Mouse (Mus musculus): ENCODE measurements around the gene Rpl10. TPM values are rescaled to one million over a fixed set of nuclear protein-coding genes. Genes with fewer than 3 reads are reported as not detected.

The Rpl10 gene
- 164 and 380 TPM in 2 replicates for total RNA-seq (2021)
- long read RNA-seq, transcript Rpl10-201 (7 exons, 799 nt) = major isoform, 6 of 26 reads
- long read RNA-seq, transcript Rpl10-202 (6 exons, 855 nt) = minor isoform, 5 of 26 reads
- long read RNA-seq, partial matches to known transcripts = 5 of 26 reads
- long read RNA-seq, other reads (novel, unspliced or antisense) = 9 of 26 reads

GRCm38 (mm10) chrX:74270062-74270901 lies at the start of gene Rpl10:
TSS of gene Rpl10 (plus strand) at chrX:74270812.
- DNase-seq = peak; percentile 82

DNA sequence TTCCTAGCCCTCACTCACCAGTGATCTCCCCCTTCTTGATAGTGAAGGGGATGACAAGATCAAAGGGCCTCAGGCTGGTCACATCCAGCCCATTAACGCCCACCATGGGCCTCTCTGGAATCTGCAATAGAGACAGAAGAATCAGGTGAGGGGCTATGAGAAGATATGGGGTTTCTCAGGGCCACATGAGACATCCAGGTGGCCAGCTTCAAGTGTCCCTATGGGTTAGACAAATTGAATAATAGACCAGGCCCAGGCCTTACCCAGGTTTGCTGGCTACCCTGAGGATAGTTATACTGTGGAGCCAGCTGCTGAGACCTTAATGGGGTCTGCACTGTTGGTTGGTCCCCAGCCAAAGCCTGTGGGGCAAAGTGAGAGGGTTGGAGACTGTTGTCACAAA lies 40.6 kb upstream of the Rpl10 start:
- no peak for DNase-seq

DNA sequence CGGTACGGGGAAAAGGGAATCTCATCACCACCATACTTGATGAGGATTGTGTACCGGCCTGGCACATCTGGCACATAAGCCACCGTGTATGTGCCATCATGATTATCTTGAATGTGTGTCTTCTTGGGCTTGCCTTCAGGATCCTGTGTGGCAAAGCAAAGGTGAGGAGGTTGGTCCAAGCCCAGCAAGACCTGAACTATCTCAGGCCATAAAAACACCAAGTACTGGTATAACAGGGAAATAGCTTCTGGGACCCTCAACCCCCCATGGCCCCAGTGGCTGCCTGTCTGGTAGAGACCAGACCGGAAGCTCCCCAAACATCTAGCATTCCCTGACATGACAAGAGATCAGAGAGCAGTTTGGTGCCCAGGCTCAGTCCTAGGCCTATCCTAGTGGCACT lies 37.4 kb upstream of the Rpl10 start:
- DNase-seq = no peak

GRCm38 (mm10) chrX:74240332-74240731 lies 30.3 kb upstream of the Rpl10 start:
- no peak for DNase-seq

DNA sequence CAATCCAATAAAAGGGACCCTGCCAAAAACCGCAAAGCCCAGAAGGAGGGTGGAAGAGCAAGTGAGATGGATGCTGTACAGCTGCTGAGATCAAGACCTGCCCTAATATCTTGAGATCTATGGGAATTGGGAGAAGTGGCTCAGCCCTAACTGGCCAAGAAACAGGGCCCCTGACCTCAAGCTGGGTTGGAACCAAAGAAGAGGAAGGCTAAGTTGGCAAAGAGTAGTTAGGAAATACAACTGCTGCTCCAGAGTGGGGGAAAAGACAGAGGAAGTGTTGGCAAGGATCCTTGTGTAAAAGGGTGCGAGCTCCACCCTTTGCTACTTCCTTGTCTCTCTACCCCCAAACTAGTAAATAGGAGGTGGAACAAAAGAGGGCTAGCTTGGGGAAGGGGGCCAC lies 27.2 kb upstream of the Rpl10 start:
- DNase-seq = no peak

DNA sequence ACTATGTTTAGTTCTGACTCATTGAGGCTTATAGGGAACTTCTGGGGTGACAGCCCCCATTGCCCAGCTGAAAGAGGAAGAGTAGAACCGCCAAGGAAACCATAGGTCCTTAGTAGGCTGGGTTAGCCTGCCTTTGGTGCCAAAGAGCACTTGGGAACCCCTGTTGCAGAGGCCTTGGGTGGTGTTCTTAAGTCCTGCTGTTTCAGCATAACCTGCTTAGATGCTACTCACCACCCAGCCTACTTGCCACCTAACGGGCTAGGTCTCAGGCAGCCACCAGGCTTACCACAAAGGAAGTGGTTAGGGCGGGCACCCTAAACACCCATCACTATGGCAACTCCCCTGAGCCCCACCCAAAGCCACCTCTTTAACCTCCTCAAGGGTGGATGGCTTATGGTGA lies 26.8 kb upstream of the Rpl10 start:
- no peak for DNase-seq

DNA sequence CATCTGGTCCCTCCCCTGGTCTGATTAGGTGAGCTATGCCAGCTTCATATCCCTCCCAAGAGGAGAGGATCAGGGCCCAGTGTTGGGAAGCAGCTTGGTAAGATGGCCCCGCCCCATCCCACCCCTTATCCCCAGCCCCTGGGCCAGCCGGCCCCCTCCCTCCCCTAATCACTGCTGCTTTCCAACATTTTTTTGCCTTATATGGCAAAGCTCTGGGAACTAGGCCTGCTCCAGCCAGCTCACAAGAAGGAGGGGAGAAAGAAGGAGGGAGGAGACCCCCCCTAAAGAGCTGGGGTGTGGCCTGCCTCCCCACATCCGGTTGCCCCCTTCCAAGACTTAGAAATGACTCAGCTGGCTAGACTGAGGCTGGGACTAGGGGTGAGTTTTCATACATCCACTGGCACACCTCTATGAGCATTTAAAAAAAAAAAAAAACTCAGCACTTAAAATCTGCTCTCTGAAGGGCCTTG lies 26.0 kb upstream of the Rpl10 start:
- peak; percentile 14 for DNase-seq

GRCm38 (mm10) chrX:74245107-74245506 lies 25.5 kb upstream of the Rpl10 start:
- no peak for DNase-seq

- peak; percentile 74 for DNase-seq
Measured at GRCm38 (mm10) chrX:74245687-74246086, 24.9 kb upstream of the Rpl10 start.

DNA sequence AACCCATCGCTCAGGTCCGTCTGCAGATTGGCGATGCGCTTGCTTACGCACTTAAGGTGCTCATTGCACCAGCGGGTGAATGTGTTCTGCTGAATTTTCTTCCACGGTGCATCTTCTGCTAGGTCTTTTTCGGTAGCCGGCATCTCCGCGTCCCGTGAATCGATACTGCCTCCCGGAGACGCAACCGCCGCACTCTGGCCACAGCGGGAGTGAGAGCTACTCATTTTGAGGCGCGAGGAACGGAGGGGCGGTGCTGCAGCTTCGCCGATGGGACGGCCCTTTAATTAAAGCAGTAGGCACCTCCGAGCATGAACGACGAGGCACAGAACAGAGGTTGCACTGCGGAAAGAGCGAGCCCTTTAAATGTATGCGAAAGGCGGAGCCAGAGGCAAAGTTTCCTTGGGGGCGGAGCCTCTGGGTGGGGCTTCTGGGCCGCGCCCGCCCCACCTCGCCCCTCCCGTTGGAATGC lies 24.4 kb upstream of the Rpl10 start:
- DNase-seq = peak; percentile 82

GRCm38 (mm10) chrX:74246693-74247092 lies 23.9 kb upstream of the Rpl10 start:
- no peak for DNase-seq

DNA sequence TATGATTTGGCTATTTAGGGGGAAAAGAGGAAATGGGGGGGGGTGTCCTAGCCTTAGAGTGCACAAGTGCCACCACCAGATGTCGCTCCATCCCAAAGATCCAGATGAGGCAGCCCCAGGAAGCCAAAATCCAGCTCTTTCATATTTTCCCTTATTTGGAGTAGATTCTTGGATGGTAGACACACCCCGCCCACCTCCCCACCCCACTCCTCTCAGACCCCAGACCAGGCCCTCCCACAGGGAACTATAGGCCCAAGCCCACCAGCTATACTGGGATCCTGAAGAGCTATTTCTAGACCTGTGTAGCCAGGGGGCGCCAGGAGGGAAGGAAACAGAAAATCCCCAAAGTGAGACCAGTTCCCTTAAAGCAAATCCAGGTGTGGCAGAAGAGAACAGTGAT lies 22.0 kb upstream of the Rpl10 start:
- peak; percentile 56 for DNase-seq

DNA sequence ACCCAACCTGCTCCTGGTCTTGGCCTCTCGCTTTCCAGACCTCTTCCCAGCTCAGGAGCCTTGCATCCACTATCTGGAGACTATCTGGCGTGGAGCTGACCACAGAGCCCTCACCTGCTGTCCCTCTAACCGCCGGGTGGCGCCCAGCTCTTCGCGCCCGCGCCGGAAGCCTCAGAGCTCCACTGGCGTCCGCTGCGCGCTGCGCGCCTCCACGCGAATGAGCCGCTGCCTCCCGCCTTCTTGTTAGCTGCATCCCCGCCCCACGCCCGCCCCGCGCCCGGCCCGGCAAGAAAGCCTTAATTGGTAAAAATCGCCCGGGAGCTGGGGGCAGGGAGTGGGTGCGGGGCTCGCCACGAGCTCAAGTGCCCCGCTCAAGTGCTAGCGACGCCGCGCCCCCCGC lies 21.0 kb upstream of the Rpl10 start, which contains the start of gene Flna:
Gene Flna (minus strand): TSS at position 206 of the 400 bp plus-strand sequence.
- DNase-seq = peak; percentile 73

DNA sequence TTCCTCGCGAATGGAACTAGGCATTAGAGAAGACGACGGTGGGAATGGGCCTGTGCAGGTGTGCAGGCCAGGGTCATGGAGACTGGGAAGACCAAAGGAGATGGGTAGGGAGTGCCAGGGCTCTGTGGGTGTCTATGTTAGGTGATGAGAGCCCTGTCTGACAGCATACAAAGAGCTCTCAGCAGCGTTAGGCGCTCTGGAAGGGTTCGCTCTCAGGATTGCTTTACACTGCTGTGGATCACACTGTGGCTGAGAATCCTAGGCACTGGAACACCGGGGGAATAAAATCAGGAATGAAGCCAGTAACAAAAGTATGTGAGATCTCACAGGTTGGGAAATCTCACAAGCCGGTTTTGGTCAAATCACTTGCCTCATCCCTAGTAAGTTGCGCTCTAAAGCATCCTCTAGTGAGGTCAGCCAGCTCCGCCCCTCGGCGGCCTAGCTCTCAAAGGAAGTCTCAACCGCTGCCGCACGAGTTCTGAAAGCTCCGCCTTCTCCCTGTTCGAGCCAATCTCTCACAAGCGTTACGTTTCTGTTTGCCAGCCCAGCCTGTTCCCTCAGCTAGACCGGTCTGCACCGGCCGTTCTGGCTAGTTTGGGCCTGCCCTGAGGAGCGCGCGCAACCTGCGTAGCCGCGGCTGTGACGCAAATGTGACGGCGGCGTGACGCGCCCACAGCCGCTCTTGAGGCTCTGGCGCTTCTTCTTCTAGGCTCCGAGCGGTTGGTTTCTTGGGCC lies 16.3 kb upstream of the Rpl10 start, which contains the start of gene Emd:
Gene Emd (plus strand): TSS at position 535 of the 735 bp plus-strand sequence.
- peak; percentile 80 for DNase-seq

- DNase-seq = no peak
Measured at GRCm38 (mm10) chrX:74254888-74255565, 15.6 kb upstream of the Rpl10 start.

DNA sequence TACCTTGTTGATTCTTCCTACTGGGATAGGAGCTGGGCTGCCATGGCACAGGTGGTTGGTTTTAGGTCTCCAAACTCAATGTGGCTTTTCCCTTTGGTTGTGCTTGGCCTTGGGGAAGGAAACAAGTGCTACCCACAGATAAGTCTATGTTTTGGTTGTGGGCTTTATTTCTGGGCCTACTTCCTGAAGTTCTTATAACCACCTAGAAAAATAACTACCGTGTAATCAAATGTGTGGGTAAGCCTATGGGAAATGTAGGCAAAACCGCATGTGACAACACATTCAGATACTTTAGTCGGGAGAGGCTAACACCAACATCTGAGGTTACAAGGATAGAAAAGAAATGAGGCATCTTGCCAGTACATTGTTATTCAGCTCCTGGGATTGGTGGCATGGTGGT lies 12.9 kb upstream of the Rpl10 start:
- no peak for DNase-seq

DNA sequence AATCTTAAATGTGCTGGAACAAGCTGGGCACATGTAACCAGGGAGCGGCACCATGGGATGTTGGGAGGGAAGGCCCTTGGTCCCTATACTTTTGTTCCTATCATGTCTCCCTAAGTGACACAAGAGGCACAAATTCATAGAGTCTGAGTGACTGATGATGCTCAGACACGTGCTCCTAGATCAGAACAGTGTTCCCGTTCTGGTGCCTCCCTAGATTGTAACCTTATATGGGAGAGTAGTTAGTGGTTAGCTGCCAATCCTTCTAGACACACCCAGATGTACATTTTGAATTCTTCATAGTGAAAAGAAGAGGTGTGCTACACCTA lies 913 bp upstream of the Rpl10 start:
- no peak for DNase-seq

GRCm38 (mm10) chrX:74270902-74271551 lies 415 bp downstream of the Rpl10 start:
- no peak for DNase-seq

DNA sequence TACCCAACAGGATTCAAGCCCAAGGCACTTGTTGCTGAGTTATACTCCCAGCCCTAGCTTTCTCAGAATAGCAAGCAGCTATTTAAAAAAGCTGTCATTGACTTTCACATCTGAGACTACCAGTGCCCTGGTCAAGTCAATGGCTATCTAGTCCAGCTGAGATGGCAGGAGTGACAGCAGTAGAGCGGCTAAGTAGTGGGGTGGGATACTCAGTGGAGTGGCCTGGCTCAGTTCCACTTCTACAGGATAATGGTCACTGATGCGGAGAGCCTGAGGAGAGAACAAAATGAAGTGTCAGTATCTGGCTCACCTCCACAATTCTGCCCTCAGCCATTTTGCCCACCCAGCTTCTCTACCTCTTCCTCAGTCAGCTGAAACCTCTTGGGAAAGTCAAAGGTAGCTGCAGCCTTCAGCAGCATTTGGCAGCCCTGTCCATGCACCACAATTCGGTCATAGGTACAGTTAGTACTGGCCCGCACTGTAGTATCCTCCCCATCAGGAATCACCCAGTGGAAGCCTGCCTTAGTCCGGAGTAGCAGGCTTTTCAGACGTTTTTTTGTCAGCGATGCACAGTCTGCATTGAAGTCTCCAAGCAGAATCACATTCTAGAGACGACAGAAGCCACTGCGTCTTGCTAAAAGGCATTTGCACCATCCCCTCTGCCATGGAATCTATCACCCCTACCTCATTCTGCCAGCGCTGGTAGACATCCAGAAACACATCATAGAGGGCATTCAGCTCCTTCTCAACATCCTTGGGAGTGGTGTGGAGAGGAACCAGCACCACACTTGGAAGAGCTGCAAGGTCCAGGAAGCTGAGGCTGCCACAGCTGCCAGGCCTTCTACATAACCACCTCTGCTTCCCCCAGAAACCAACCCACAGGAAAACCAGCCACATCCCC lies 3.1 kb downstream of the Rpl10 start:
- DNase-seq = no peak

GRCm38 (mm10) chrX:74277916-74278315 lies 7.3 kb downstream of the Rpl10 start:
- DNase-seq = no peak
